Mouse (Mus musculus): ENCODE measurements around the gene Rad51d.
A peak's percentile ranks its signal among the peaks of the same experiment; 100 is the strongest.
"Not testable (repeated sequence)": the region's sequence is repeated elsewhere in the genome, so short reads cannot be mapped to it uniquely, and the experiment has no call there.

Rad51d gene

DNA sequence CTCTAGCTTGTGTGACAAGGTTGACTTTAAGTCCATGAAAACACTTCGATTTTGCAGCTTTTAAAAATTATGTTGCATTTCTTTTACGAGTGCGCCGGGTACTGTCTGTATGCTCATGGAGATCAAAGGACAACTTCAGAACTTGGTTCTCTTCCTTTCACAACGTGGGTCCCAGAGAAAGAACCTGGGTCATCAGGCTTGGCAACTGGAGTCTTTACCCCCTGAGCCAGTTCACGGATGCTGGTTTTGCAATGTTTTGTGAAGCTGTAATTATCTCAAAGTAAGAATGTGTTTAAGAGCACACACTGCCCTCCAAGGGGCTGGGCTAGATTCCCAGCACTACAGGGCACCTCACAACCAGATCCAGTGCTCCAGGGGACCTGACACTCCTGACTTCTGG is 36.3 kb downstream of the Rad51d start:
- no peak for DNase-seq

DNA sequence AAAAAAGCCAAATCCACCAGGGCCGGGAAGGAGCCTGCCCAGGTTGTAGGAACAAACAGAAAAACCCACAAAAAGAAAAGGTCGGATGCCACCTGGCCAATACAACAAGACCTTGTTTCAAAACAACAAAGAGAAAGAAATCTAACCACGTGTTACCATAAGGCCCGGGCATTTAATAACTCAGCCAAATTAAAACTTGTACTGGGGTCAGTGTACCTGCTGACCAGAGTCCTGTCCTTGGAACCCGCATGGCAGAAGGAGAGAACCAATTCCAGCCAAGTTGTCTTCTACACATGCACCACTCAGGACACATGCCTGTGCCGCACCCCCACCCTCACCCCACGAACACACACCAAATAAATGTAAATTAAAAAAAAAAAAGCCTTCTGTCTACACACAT is 37.5 kb downstream of the Rad51d start:
- no peak for DNase-seq

GRCm38 (mm10) chr11:82852540-82852939 is 37.9 kb downstream of the Rad51d start:
- DNase-seq: no peak

DNA sequence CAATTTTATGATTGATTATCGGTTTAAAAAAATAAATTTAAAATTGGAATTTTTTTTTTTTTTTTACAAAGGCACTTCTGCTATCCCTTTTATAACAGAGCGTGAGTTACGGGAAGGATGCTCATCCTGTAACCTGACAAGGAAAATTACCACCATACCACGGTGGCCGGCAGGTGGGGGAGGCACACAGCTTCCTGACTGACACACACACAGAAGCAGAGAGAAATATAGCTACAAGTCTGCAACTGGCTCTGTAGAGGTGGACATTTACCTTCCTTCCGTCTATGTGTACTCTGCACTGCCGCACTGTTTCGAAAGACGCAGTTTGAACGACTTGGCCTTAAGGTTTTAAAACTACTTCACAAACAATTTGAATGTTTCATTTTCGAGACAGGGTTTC is 38.3 kb downstream of the Rad51d start:
- no peak for DNase-seq

- no peak for DNase-seq
These were observed 40.2 kb downstream of the Rad51d start for GRCm38 (mm10) chr11:82850259-82850658.

GRCm38 (mm10) chr11:82847571-82848000 is 42.8 kb downstream of the Rad51d start:
- no peak for DNase-seq

GRCm38 (mm10) chr11:82846938-82847337 is 43.5 kb downstream of the Rad51d start:
- no peak for DNase-seq

DNA sequence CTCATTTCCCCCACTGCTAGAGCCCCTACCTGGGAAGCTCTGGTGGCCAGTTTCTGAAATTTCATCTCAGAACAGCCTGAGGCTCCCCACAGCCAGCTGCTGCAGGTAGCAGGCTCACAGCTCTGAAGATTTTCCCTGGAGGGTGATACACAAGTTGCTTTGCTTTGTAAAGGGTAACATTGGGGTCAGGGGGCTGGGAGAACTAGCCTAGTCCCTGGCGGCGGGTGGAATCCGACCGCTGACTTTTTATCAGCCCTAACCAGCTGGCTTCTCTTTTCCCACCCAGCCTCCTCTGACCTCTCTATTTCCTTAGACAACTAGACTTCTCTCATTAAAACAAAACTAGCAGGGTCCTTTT is 44.4 kb downstream of the Rad51d start:
- no peak for DNase-seq

DNA sequence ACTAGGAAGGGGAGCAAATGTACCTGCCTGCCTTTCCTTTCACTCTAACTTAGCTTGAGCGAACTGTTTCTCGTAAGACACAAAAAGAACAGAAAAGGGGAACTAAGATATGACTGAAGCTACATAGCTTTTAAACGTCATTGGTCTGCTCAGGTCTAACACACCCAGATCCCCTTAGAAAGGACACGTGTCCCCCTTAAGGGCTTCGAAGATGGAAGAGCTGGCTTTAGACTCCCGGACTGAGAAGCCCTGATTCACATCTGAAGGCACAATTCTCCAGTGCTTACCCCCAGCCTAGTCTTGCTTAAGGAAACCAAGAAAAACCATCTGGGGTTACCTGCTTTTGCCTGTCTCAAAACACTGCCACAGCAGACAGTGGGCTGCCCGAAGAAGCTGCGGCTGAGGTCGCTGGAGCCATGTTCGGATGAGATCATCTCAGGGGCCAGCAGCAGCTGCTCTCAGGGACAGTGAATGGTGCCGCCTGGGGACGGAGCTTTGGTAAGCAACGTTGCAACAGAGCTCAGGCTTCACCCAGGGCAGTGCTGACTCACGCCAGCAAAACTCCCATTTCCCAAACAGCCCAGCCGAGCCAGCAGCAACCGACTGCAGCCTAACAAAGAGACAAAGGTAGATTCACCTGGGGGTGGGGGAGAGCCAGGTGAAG is 44.9 kb downstream of the Rad51d start:
- peak; percentile 26 for DNase-seq

- no peak for DNase-seq
These were observed 45.5 kb downstream of the Rad51d start for GRCm38 (mm10) chr11:82844771-82845414.

DNA sequence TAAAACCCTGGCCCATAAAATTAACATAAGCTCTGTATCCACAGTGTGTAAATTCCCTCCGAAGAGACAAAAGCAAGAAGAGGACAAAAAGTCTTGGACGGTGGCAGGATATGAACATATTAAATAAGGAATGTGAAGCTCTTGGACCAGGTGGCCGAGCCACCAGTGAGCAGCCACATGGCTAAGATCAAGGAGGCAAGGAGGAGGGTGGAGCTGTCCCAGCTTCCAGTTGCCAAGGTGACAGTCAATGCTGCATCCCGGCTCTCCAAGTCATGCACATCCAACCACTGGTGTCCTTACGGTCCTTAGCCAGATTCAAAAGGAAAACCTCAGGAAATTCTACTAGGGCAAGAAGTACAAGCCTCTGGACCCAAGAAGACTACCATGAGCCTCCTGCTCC is 51.9 kb downstream of the Rad51d start:
- no peak for DNase-seq

DNA sequence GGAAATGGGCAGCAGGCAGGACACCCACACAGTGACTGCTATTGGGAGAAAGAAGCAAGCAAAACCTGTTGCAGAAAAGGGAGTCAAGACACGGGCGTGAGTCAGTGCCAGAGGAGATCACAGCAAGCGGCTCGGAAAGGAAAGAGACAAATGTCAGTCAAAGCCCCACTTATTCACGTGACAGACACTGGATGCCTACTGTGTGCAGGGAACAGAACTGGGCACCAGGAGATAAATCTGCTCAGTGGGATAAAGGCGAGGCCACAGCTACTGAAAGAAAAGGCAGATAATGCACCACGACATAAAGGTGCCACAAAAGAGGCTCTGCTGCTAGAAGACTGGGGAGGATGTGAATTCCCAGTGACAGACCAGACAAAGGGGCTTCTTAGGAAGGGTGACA is 52.6 kb downstream of the Rad51d start:
- DNase-seq: no peak

GRCm38 (mm10) chr11:82837192-82837591 is 53.2 kb downstream of the Rad51d start:
- no peak for DNase-seq

GRCm38 (mm10) chr11:82835616-82836432 is 54.6 kb downstream of the Rad51d start:
- no peak for DNase-seq

GRCm38 (mm10) chr11:82834359-82834758 is 56.1 kb downstream of the Rad51d start:
- DNase-seq: not testable (repeated sequence)

DNA sequence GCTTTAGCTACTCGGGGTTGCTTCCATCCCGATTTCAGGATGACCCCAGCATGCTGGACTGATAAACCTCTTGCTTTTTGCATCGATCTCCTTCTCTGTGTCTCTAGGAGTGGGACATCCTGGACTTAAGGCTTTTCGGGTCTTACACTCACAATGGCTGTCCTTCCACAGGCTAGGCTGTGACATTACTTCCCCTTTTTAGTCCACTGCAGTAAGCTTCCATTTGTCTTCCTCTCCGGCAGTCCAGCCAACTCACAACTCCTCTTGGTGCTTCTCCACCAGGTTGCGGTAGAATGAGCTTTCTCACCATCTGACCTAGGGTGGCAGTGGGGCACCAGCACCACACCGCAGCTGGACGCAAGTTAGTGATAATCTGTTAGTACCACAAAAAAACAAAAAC is 56.5 kb downstream of the Rad51d start:
- no peak for DNase-seq

DNA sequence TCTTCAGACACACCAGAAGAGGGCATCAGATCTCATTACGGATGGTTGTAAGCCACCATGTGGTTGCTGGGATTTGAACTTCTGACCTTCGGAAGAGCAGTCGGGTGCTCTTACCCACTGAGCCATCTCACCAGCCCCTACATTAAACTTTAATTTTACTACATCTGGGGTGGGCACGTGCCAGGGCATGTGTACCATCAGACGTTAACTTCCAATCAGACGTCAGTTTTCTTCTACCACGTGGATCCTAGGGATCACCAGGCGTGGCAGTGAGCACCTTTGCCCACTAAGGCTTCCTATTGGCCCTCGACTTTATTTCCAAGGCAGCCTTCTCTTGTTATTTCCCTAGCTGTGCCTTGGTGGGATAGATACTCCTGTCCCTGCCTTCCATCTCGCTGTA is 58.0 kb downstream of the Rad51d start:
- DNase-seq: not testable (repeated sequence)

GRCm38 (mm10) chr11:82831008-82831893 is 59.2 kb downstream of the Rad51d start:
- no peak for DNase-seq

DNA sequence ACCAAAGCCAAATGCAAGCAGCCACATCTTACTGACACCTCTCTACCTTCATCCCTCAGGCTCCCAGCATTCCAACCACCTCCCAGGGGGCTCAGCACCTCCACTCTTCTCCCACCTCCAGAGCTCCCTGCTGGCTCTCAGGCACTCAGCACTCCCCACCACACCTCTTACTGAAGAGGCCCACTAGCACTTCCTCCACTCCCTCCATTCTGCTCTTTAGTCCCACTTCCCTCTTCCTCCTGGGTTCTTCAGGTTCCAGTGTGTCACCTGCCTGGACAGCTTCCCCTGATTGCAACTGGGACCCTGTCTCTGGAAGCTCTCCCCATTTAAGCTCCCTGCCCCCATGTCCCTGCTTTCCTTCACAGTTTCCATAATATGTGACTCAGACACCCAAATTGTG is 63.6 kb downstream of the Rad51d start:
- DNase-seq: no peak
